Mouse (Mus musculus) right cerebral cortex, postnatal 36 days (tissue): ENCODE results near the gene Tmem56.

Experiments used
- DNase-seq, 2 experiments: peaks; one replicate each; pipeline ENCODE4 v3.0.0; 2022; ENCODE audit warnings: low spot score in 2 of 2, mixed read lengths in 1 of 2

Tmem56 gene

DNA sequence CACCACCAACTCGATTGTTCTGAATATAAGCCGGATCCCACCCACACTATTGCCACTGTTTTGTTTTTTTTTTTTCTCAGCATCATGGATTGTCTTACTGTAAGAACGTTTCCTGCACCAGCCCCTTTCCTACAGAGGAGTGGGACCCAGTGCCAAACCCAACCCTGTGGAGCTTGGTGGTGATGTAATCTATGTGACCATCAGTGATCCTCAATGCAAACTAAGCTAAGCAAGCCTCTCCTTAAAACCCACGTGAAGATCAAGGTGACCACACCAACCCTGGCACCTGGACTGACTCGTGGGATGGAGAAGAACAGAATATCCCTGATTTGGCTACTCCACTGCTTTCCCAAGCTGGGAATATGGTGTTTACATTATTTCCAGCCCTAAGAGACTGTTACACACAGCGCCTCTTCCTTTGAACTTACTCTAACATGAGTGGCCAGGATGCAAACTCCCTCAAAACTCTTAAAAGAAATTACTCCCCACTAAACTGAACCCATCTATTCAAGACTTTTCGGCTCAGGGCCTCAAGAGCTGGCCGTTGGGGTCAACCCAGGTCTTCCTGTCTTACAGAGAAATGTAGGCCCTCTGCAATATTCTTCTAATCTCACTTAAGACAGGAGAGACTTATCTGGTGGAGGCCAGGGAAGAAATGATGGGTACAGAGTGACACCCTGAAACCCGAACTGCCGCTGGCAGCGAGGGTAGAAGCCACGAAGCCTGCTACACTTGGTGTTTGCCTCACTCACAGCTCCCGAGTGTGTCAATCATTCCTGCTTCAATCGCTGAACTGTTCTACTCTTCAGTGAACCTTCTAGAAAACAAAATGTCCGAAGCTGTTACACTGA is 113.6 kb downstream of the Tmem56 start:
- no peak for DNase-seq

GRCm38 (mm10) chr3:121168581-121168980 is 114.3 kb downstream of the Tmem56 start:
- DNase-seq = no peak

DNA sequence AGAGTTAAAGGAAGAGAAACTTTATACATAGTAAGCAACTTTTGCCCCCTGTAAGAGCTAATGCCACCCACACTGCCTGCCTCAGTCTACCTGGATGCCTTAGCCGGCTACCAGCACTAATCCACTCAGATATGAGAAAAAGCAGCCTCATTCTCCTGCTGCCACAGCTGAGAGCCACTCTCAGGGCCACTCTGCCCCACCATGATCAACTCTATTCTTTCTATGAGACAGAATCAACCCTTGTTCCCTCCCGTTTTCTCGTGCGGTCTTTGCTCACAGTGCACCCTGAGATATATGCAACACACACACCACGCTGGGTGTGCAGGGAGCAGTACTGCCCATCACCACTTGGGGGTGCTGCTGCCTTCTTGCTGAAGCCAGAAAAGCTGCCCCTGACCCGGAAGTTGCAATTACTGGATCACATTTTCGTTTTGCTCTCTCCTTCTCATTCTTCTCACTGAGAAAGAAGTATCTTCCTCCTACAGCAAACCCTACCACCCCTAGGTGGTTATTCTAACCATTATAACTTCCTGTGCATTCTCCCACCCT is 119.6 kb downstream of the Tmem56 start:
- DNase-seq = no peak

DNA sequence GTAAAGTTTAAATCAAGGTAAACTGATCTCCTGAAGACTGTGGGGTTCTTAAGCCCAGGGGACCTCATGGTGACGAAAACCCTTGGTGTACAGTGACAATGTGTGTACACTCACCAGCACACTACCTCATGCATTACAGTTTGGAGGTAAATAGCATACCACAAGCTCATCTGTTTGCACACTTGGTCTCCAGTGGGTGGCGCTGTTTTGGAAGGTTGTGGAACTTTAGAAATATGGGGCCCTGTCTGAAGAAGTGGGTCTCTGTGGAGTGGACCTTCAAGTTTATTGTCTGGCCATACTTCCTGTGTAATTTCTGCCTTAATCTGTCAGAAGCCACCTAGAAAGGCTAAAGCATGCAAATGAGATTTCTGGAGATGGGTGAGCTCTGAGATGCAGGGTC is 121.2 kb downstream of the Tmem56 start:
- no peak for DNase-seq

GRCm38 (mm10) chr3:121160424-121160823 is 122.5 kb downstream of the Tmem56 start:
- DNase-seq = no peak

DNA sequence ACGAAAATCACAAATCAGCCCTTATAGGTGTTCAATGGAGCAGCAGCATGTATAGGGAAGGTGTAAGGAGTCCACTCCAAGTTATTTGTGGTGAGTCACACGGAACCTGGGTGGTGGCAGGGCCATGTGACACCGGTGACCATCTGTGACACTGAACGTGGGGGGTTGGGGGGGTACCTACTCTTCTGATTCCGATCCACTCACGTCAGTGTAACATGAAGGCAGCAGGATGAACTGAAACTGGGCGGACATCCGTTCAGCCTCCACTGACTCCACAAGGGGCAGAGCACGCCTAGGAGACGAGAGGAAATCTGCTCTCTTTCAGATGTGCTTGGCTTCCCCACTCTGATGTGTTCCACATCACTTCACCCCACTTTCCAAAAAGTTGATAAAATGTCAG is 123.3 kb downstream of the Tmem56 start:
- DNase-seq = no peak

DNA sequence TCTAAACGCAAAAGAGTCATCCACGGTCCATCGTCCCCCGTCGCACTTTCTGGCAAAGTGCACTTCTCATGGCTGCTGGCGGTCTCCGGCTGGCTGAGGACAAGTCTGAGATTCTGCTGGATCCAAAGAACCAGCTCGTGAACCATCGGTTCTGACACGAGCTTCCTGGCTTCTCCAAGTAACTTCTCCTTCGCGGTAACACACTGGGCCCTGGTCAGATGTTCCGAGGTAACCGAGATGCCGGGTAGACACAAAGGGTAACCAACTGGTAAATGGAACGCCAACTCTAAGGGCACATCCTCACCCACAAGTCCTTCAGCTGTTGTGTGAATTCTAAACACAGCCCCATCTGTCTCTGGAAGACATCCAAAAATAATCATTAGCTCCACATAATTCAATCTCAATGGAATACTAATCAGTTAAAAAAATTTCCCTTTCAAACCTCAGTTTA is 124.0 kb downstream of the Tmem56 start:
- no peak for DNase-seq

DNA sequence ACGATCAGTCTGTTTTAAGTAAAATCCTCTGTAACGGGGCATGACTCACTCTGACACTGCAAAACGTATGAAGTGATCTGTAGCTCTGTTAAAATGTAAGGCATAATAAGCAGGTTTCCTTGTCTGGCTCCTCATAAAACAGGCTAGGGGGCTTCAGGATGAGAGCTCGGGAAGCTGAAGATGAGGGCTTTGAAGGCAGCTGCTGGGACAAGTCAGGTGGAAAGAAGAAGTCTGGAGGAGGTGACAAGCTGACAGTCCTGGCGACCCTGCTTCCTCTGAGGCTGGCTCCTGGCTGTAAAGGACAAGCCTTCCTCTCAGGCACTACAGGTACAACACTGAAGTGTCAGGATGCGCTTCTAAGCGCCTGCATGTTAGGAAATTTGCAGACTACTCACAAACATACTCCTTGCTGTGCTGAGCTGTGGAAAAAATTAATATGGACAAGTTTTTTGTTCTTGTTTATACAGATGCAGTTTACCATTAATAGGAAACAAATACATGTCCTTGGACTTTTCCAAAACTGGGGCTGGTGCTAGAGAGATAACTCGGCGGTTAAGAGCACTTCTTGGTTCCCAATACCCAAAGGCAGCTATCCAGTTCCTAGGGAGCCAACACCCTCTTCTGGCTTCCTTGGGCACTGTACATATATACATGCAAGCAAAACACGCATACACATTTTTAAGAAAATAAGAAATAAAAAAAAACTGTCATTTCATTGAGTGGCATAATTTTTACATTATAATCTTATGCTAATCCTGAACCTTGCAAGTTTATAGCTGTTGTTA is 125.2 kb downstream of the Tmem56 start:
- DNase-seq = no peak

DNA sequence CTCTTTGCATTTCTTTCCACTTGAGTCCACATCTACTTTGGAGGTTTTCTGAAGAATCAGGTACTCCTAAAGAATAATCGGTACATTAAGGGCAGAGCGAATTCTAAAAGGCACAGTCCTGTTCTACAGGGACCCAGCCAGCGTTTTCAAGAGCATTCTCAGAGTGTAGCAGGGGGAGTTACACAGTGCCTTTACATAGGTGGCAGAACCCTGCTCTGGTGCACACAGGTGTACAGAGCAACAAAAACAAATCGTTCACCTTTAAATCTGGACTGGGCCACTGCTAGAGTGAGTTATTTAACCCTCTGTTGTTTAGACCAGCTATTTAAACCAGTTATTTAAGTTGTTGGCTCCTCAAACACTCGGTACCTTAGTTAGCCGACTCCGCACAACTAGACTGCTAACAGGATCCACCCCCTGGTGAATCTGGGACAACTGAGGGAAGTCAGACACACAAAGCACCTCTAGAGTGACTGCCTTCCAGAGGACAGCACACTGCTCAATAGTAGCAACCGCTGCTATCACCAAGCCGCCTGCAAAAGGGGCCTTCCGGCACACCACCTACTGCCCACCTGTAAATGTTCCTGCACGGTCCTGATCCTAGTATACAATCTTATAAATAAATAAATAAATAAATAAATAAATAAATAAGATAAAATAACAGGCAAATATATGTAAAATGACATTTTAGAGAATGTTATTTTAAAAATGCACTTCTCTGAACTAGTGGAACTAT is 126.3 kb downstream of the Tmem56 start:
- DNase-seq = no peak

DNA sequence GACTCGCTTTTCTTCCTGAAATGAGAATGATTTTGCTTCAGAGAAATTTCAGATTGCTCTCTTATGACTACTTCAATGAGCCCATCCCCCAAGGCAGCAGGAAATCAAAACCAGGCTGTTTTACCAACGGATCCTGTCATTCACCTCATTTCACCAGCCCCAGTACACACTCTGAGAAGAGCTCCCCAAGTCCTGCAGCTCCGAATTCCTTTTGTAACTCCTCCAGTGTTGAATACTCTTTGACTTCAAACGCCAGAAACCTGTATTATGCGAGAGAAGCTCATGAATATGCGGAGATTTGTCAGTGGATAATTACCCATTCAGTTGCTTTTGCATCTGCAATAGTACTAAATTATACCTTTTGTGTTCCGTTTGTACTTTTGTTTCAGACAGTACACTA is 126.9 kb downstream of the Tmem56 start:
- no peak for DNase-seq
